Mouse (Mus musculus) spleen, postnatal 36 days (tissue): ENCODE results near the gene Snrpc.

Source experiments
- DNase-seq, 2 experiments: peaks; one replicate each; pipeline ENCODE4 v3.0.0; 2022; ENCODE audit warnings: low spot score in 2 of 2, mixed read lengths in 1 of 2

The Snrpc gene

GRCm38 (mm10) chr17:27819521-27819970 is 18.4 kb upstream of the Snrpc start:
- DNase-seq: peak; percentile 13 to 33

- DNase-seq: peak; percentile 36 to 64
Observed at GRCm38 (mm10) chr17:27819971-27820567, 17.9 kb upstream of the Snrpc start.

- DNase-seq: peak; percentile 98
Observed at GRCm38 (mm10) chr17:27820568-27821406, 17.2 kb upstream of the Snrpc start, which contains the start of gene D17Wsu92e. TSS of gene D17Wsu92e (minus strand) at chr17:27820648.

GRCm38 (mm10) chr17:27821407-27822338 is 16.3 kb upstream of the Snrpc start:
- DNase-seq: peak; percentile 43 to 71

- DNase-seq: no peak
Observed at GRCm38 (mm10) chr17:27823142-27823905, 14.6 kb upstream of the Snrpc start.

- peak; percentile 67 to 74 for DNase-seq
Observed at GRCm38 (mm10) chr17:27824941-27825340, 13.0 kb upstream of the Snrpc start.

- DNase-seq: peak; percentile 30 to 51
Observed at GRCm38 (mm10) chr17:27825539-27825938, 12.4 kb upstream of the Snrpc start.

GRCm38 (mm10) chr17:27825984-27826905 is 11.7 kb upstream of the Snrpc start:
- DNase-seq: peak; percentile 93 to 96

GRCm38 (mm10) chr17:27826908-27827383 is 11.0 kb upstream of the Snrpc start:
- DNase-seq: peak; percentile 64 to 72

- peak; percentile 7 to 27 for DNase-seq
Observed at GRCm38 (mm10) chr17:27827511-27827910, 10.4 kb upstream of the Snrpc start.

GRCm38 (mm10) chr17:27830411-27830810 is 7.5 kb upstream of the Snrpc start:
- DNase-seq: peak; percentile 6 to 23

GRCm38 (mm10) chr17:27839469-27840252 is 1.7 kb downstream of the Snrpc start:
- peak; percentile 94 to 96 for DNase-seq

- no peak for DNase-seq
Observed at GRCm38 (mm10) chr17:27848351-27848750, 10.4 kb downstream of the Snrpc start.

GRCm38 (mm10) chr17:27851076-27851475 is 13.1 kb downstream of the Snrpc start:
- DNase-seq: no peak

- peak; percentile 69 to 72 for DNase-seq
Observed at GRCm38 (mm10) chr17:27856265-27856797, 18.4 kb downstream of the Snrpc start, which contains the start of gene Uhrf1bp1. TSS of gene Uhrf1bp1 (plus strand) at chr17:27856441.

- DNase-seq: peak; percentile 17 to 20
Observed at GRCm38 (mm10) chr17:27856798-27857648, 19.1 kb downstream of the Snrpc start.

GRCm38 (mm10) chr17:27857649-27858475 is 19.9 kb downstream of the Snrpc start:
- DNase-seq: peak; percentile 10 to 37
